Mouse (Mus musculus) CD4-positive, CD25-positive, alpha-beta regulatory T cell, adult 2 months (primary cell): ENCODE results near the gene Me3.
A peak's percentile ranks its signal among the peaks of the same experiment; 100 is the strongest.

Experiments
- DNase-seq: peaks from one replicate; pipeline ENCODE4 v3.0.0-alpha.2; 2012; ENCODE audit warnings: low read depth, low spot score

Me3 gene

DNA sequence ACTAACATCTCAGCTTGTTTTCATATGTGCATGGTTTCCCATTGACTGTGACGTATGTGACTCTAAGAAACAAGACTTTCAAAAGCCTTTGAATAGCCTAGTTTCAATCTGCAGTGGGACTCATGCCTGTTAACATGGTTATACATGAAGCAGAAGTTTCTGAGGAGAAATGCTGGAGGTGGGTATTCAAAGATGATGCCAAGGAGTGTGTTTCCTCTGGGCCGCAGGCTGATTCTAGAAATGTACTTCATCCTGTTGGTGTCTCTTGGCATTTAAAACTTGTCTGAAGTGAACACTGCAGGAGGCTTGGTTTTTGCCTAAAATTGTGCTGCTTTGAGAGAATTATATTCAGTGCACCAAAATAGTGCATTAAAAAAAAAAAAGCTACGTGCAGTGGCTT is 34.2 kb downstream of the Me3 start:
- DNase-seq = no peak

DNA sequence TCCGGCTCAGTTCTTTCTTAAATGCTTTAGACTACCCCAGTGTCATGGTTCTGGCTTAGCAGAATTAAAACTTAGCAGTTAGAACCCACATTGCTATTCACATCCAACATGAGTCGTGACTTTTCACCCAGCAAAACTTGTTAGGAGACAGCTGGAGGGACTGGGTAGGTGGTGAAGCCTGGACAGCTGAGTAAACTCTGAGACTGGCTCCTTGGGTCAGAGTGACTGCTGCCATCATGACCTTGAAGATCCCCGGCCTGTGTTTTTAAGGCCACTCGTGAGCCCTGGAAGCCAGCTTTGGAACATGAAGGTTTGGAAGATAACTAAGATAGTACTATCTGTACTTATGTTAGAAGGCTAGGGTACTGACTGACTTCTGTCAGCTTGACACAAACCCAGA is 35.4 kb downstream of the Me3 start:
- DNase-seq = no peak

DNA sequence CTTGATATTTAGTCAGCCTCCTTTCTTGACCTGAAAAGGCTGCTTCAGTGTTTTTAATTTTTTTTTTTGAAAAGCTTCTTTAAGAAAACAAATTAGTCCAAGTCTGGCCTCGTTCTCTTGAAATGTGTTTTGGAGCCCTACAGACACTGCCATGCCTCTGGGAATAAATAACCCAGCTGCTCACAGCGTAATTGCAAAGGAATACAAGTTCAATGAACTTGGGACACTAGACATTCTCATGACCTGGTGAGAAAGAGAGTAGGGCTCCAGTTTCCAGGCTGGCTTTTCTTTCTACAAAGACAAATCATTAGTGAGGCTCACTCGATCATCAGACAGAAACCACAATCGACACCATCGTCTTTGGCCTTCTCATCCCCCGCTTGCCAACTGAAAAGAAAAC is 37.3 kb downstream of the Me3 start:
- no peak for DNase-seq

DNA sequence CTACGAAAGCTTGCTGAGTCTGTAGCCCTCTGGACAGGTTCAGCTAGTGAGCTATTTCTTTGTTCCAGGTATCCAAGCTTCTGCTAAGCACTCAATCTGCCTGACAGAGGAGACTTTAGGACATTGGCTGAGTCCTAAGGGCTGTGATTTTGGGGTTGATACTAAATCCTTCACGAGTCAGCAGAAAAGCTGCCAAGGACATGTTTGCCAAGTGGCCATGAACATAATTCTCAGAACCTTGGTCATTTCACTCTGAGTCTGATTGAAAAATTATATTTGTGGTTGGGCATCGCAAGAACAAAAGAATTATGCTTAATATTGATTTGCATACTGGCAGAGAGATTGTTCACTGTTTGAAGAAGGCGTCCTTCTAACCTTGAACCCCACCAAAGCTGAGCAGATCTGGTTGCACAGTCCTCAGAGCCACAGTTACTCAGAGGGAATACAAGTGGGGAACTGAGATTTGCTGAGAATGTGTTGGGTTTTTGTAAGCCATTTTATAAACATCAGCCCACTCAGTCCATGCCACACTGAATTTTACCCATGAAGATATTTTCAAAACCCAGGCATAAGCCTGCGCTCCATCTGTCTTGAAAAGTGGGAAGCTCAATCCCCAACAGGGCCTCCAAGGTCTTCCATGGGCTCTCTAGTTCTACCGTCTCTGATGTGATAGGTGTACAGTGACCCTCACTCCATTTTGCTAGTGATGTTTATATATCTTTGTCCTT is 39.1 kb downstream of the Me3 start:
- DNase-seq = no peak

DNA sequence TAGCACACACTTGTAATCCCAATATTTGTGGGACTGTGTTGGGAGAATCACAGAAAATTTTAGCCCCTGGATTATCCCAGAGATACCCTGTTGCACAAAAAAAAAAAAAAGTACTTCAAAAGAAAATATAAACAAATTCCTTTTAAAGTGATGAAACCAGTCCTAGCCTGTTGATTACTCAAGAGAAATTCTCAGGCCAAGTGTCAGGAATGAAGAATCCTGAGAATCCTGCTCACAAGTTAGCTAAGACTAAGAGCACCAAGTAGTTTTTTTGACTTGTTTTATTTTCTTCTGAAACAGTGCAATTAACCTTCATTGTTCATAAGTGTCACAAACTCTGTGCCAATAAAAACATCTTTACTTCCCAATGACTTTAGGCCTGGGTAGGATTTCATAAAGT is 44.0 kb downstream of the Me3 start:
- no peak for DNase-seq

DNA sequence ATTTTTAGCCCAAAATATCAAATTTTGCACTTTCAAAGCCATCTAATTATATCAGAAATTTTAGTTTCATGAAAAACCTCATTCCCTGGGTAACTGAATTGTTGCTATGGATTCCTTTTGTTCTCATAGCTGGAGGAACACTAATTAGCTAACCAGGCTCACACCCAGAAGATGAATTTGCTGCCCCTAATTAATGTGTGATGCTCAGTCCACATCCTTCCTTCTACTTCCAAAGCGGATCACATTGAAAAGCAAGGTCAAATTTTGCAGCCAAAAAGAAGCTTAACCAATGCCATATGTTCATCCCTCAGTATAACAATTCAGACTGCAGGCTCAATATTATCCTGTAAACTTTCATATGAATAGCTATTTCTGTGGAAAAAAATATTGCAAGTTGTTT is 45.7 kb downstream of the Me3 start:
- DNase-seq = no peak

DNA sequence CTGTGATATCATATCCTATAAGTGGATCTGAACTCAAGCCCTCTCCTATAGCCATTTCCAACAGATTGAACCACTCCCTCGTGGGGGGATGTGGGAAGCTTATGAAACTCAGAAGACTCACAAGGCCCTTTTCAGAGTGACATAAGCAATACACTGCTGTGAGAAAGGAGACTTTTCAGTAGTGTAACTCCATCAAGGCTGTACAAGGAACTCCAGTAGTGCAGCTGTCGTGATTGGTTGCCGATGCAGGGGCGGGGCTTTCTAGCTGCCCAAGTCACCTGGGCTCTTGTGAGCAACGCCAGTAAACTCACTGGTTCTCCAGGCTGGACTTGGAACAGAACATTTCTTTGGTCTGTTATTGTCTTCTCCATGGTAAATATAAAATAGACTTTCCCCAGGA is 46.5 kb downstream of the Me3 start:
- DNase-seq = no peak

DNA sequence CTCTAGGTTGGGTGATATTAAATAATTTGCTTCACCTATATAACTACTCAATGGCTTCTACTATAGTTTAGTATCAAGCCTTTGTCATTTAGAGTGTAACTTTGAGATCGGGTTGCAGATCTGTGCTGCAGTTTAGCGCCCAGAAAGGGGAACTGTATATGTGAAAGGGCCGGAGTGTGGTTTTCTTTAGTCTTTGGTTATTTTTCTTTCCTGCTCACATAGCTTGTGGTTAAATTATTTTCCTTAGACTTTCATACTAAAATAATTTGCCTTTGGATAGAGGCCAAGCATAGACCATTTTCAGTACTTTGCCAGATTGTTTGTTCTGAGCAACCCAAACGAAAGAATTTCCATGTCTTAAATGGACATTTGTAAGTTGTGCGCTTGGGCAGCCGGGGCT is 46.9 kb downstream of the Me3 start:
- no peak for DNase-seq

DNA sequence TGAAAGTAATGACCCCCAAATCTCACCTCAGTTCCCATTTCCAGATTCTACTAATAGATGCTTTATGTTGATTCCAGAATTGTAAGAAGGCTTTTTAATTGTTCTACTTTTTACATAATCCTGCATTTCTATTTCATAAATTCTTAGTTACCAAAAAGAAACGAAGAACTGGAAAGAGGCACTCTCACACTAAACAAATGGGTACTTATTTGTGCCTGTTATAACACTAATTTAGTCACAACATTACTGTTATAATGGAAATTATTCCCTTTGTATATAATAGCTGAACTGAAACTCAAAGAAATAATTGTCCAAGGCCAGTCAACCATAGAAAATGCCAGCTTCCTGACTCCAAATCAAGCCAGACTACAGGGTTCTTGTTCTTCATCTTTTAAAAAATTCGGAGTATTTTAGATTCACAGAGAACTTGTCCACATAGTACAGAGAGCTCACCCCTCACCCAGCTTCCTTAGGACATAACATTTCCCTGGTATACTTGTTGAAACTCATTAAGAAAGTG is 47.5 kb downstream of the Me3 start:
- DNase-seq = no peak

DNA sequence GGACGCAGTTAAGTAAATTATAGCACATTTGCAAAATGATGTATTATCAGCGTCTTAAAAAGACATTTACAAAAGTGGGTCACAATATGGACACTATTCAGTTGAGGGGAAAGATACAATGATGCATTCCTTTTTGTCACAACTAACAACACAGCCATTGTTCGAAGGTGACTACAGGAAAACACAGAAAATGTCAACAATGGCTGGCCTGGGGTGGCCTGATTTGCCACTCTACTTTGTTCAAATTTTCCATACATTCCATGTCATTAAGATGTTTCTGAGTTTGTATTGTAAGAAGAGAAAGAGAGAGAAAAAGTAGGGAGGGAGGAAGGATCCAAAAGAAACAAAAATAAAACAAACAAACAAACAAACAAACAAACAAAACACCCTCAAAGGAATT is 48.7 kb downstream of the Me3 start:
- no peak for DNase-seq

DNA sequence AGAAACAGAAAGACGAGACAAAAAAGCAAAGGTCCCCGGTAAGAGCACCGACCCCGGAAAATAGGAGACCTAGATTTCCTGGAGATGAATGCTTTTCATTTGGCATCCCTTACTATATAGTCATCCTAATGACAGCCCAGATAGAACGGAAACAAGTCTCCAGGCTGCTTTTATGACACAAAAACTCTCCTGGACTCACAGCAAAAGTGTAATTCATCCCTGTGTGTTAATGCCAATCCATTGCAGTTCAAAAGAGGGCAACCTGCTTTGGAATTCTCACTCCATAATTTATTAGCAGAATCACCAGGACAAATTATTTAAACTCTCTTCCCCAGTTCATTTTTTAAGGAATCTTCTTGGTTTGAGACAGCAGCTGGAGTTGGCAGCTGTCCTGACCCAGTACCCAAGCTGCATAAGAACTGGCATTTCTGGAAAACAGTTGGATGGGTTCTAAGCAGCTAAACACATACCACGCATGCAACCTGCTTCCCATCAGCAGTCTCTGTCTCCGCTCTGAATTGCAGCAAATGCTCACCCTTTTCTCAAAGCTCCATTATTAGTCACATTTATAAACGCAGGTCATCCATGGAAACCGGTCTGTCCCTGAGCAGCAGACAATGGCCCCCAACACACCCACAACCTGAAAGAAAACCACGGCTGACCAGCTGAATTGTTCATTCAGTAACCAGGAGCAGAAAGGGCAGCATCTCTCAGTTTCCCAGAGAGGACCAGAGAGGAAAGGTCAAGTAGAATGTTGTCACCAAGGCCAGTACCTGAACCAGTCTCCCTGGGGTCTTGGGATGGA is 49.7 kb downstream of the Me3 start:
- DNase-seq = no peak

DNA sequence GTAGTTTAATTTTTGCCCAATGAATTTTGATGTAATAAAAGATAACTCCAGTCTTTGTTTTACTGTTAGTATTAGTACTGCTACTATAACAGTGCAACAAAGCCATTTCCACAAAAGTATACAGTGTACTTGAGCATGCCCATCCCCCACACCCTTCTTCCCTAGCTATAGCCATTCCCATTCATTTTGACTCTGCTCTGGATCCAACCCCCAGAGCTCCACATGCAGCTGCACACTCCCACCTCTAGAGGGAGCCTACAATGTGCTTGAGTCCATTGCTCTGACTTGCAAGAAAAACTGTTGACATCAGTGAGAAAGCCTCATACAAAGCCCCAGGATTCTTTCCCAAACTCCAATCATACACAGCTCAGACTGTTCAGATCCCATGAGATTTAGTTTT is 66.0 kb downstream of the Me3 start:
- peak; percentile 17 for DNase-seq

DNA sequence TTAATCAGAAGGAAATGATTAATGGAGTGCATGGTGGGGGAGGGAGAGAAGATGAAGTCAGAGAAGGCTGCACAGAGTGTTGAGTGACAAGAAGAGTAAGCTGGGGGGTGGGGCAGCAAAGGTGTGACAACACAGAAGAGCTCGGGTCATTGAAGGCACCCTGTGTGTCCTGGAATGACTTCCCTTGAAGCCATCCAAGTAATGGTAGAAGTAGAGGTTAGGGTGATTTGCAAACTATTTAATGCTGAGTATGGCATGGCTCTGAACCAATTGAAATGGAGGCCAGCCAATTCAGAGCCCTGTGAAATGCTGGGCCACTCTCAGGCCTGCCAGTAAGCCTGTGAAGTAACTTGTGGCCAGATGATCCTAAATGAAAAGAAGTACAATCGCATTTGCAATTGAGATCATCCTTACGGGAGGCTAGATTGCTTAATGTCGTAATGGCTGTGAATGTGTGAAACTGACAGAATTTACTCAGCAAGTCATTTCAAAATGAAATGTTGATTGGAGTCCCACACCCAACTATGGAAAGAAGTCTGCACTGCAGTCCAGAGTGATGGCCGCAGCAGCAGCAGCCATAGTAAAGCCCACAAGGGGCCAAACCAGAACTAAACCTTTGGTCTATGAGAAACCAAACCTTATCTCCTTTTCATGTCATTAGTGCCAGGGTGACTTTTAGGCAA is 67.6 kb downstream of the Me3 start:
- DNase-seq = no peak

DNA sequence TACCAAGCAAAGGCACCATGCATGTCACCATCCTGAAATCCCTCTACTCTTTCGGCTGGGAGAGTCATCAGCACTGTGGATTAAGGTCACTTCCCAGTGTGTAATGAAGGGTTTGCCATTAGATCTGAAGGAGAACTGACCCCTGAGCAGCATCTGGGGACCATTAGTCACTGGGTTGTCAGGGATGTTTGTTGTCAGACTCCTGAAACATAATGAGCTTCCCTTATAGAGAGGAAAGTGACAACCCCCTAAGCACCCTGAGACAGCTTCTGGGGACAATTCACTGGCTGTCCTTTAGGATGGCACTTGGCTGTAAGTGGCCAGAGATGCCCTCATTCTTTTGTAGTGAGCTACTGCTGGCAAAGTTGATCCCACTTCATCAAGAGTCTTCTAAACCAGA is 68.3 kb downstream of the Me3 start:
- DNase-seq = no peak

DNA sequence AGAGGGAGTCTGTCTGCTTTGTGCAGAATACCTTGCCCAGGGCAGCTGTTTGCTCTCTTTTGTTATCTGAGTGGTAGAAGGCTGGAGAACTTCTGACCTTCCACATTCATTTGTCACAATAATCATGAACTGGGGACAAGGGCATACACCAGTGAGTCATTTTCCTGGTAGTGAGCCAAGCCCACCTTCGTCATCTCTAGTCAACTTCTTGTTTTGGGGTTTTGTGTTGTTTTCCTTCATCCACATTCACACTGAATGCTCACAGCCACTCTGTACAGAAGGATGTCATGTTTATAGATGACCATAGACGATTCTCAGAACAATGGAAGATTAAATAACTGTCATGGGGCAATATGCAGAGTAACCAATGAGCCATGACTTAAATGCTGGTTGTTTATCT is 78.6 kb downstream of the Me3 start:
- no peak for DNase-seq

DNA sequence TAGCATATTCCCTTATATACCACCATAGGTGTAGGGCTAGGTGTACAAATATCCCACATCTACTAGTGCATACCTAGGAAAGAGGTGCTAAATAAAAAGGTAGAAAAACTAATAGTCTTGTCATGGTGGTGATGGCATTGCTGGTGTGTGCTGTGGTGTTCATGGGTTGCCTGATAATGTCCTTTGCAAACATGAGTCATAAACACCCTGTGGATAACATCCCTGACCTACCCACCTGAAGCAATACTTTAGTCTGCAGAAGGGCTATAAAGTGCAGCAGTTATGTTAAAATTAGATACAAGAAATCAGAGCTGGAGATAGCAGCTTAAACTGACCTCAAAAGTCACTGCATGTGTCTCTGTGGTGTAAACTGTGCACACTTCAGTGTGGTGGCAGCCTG is 80.9 kb downstream of the Me3 start:
- DNase-seq = no peak

DNA sequence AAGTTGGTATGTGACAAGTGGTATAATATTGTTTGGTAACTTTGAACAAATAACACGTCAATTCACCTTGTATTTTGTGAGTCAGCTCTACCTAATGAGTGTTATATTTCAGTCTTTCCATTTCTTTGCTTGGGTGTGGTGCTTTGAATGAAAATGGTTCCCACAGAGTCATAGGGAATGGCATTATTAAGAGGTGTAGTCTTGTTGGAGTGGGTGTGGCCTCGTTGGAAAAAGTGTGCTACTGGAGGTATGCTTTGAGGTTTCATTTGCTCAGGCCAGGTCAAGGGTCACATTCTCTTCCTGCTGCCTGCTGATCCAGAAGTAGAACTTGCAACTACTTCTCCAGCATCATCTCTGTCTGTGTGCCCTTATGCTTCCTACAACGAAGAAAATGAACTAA is 84.0 kb downstream of the Me3 start:
- no peak for DNase-seq

DNA sequence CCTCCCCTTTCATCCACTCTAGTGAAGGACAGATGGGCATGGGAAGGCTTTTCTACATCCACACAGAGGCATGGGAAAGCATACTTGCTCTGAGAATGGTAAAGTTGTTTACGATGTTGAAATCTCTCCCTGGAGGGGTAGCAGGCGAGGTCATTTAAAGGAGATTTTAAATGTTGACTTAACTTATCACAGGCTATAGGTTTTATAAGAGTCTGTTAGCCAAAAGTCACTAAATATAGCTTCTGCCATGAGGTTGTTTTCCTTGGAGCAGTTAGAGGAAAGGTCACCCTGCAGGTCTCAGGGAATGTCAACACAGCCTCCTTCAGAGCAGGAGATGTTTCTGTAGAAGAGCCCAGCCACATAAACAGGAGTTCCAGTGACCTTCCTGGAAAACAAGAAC is 85.3 kb downstream of the Me3 start:
- no peak for DNase-seq

DNA sequence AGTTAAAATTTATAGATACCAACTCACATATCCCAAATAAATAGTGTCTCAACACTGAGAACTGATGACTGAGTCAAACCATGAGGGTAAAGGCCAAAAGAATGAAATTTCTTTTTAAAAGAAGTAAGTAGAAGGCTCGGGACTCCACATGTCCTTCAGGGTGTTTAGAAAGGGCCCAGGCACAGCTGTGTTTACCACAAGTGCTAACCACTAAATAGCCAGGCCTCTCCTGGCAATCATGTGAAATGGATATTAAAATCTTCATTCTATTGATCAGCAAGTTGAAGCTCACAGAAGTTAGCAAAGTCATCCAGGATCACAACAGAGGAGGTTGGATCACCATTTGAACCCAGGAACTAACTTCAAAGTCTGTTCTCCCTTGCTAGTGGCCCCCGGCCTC is 86.1 kb downstream of the Me3 start:
- no peak for DNase-seq

DNA sequence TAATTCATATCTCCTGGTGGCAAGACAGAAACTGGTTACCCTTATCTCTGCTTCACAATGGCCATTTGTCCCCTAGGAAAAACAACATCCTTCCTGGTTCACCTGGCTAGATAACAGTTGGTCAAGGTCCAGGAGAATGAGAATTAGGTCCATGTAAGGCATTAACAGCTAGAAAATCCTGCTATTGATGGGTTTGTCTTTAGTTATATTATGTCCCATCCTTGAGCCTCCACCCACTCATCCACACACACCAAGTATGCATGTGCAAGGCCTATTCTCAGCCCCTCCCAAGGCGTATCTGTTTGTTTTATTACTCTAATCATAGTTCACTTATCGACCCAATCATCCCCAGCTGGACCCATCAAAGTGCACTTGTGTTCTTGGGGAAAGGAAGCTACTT is 88.1 kb downstream of the Me3 start:
- no peak for DNase-seq

DNA sequence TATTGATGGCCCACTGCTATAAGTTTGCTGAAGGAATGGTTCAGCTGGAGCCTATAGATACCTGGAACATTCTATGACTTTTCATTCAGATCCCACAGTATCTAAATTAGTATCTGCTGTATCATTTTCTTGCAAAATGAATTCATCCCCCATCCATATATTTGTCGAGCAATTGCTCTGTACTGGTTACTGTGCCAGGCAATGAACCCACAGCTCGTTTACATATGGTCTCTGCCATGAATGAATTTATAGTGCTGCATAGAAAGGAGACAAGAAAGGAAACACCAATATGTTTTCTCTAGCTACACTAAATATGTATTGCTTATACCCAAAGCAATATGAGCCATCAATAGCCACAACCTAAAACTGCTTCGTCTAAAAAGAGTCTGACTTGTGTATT is 94.5 kb downstream of the Me3 start:
- DNase-seq = no peak

DNA sequence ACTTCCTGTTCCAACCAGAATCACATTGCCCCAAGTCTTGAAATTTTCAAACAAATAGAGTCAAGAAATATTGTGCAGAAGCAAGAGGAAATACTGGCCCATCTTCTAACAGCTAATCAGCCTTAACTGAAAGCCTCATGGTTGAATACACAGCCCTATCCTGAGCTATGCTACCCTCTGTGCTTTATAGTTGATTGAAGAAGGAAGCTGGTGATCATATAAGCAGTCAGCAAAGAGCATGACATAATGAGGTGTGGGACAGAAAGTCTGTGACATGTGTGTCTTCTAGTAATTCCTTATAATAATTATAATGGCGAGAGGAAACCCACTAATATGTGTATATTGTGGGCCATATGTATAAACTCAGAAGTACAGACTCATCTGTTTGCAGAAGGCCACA is 95.4 kb downstream of the Me3 start:
- DNase-seq = no peak

DNA sequence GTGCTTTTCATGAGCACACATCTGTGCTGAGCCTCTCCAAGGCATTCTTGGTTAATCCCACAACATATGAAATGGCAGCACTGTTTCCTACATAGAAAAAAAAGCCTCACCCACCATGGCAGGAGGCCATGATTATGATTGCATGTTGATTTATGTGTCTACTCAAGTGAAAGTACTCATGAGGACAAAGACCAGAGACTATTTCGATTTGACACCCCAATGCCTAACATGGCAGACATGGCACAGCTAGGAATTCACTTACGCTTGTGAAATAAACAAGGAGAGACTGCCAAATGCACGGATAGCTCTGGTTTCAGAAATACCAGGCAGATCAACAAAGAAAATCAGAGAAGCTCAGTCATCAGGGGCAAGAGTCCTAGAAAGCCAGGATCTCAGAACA is 96.2 kb downstream of the Me3 start:
- DNase-seq = no peak
